Mouse (Mus musculus) retina, adult 2 months (tissue): ENCODE results near the gene Gjb3.

Source experiments
- DNase-seq: peaks from one replicate; pipeline ENCODE4 v3.0.0-alpha.2; 2012; ENCODE audit warnings: low read depth, low spot score

The Gjb3 gene

DNA sequence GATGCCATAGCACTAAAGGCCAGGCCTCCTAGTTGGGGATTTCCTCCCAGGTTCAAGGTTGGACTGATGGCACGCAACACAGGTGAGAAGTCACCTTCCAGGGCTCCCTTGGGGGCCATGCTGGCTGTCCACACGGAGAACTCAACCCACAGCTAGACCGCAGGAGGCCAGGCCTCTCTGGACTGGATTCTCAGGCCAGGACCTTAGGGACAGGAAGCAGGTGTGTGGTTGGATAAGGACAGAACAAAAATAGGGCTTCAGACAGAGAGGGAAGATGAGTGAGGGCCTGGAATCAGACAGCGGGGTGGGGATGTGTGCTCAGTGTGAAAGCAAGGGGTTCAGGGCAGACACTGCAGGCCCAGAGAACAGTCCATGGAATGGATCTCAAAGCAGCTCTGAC lies 43.7 kb downstream of the Gjb3 start:
- no peak for DNase-seq

DNA sequence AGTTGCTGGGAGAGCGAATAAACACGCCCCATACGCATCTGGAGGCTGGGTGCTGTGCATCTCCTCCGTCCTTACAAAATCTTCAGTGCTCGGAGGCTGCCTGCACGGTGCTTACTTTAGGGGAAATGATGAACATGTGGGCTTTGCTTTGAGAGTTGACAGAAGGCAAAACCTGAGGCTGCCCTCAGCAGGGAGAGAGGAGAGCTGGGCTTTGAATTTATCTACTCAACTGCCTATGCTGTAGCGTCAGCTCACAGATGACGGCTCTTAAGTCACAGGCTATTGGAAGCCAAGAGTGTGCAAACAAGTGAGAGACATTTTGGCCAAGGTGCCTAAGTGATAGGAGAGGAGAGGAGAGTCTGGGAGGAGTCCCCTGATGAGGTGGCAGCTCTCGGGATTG lies 51.4 kb downstream of the Gjb3 start:
- no peak for DNase-seq

DNA sequence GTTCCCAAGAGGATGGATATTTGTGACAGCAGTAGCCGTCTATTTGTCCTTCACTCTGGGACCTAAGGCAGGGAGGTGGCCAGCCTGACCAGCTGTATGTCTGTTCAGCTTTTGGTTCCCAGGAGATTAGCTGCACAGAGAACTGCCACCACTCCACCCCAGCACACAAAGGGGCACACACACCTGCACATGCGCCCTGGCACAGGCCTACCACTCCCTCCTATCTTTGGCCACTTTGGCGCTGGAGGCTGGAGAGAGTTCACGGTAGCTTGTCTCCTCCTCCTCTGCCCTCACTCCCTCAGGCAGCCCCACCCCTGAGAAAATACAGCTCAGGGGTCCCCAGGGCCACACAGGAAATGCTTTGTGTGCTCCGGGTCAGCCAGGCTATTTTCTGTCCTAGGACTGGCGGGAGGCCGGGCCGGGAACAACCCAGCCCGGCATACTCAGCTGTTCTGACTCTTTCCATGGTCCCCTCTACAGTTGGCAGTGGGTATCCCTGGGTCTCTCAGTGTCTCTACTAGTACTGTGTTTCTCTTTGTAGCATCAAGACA lies 52.1 kb downstream of the Gjb3 start:
- DNase-seq, result no peak
